Mouse (Mus musculus) T-cell, adult 2 months (primary cell): Measurements from ENCODE around the gene Atp8b3.

Experiments used
- DNase-seq: peaks from one replicate; pipeline ENCODE4 v3.0.0; 2022; ENCODE audit warnings: low spot score

Gene Atp8b3

DNA sequence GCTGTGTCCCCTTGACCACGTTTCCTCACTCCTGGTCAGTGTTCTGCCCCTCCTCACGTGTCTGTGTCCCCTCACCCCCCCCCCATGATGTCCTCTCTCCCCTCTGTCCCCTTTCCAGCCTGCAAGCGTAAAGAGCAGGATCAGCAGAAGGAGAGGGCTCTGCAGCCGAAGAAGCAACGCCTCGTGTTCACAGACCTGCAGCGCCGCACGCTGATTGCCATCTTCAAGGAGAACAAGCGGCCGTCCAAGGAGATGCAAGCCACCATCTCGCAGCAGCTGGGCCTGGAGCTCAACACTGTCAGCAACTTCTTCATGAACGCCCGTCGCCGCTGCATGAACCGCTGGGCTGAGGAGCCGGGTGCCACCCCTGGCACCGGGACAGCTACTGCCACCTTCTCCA lies 25.2 kb downstream of the Atp8b3 start:
- DNase-seq = no peak

GRCm38 (mm10) chr10:80510273-80510660 lies 28.7 kb downstream of the Atp8b3 start:
- no peak for DNase-seq

GRCm38 (mm10) chr10:80509412-80510272 lies 29.3 kb downstream of the Atp8b3 start:
- peak; percentile 84 for DNase-seq

DNA sequence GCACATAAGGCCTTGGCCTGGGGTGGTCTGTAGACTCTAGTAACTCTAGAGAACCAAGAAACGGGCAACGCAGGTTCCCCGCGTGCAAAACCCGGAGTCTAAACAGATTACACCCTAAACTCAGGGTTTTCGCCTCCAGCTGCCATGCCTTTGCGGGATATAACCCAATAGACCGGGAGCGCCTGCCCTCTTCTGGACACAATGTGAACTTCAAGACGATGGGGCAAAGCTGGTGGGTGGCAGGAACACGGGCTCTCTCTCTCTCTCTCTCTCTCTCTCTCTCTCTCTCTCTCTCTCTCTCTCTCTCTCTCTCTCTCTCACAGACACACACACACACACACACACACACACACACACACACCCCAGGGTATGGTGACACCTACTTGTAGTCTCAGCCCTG lies 32.7 kb downstream of the Atp8b3 start:
- peak; percentile 65 for DNase-seq

- DNase-seq = no peak
These were observed 34.2 kb downstream of the Atp8b3 start for GRCm38 (mm10) chr10:80504724-80505123.

GRCm38 (mm10) chr10:80503599-80504220 lies 35.2 kb downstream of the Atp8b3 start:
- no peak for DNase-seq

GRCm38 (mm10) chr10:80502819-80503314 lies 36.1 kb downstream of the Atp8b3 start:
- no peak for DNase-seq

GRCm38 (mm10) chr10:80502291-80502690 lies 36.6 kb downstream of the Atp8b3 start:
- no peak for DNase-seq

- no peak for DNase-seq
These were observed 42.5 kb downstream of the Atp8b3 start for GRCm38 (mm10) chr10:80496421-80496820.

GRCm38 (mm10) chr10:80495901-80496300 lies 43.0 kb downstream of the Atp8b3 start:
- DNase-seq = peak; percentile 16

DNA sequence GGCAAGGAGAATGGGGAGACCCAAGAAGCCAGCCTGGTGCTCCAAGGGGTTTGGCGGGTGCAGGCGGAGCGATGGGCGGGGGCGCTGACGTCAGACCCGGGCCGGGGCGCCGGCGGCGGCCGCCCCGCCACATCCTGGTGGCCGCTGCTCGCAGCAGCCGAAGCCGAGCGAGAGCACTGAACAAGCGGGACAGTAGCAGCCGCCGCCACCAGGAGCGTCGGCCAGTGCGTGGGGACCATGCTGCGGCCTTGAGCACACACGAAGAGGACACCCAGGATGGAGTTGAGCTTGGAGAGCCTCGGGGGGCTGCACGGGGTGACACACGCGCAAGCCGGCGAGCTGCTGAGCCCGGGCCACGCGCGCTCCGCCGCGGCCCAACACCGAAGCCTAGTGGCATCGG lies 44.2 kb downstream of the Atp8b3 start, which contains the start of gene Onecut3:
Gene Onecut3 (plus strand): TSS at position 104 of the 400 bp plus-strand sequence.
- peak; percentile 65 for DNase-seq

- DNase-seq = no peak
These were observed 48.9 kb downstream of the Atp8b3 start for GRCm38 (mm10) chr10:80490051-80490450.

GRCm38 (mm10) chr10:80486862-80487379 lies 52.0 kb downstream of the Atp8b3 start:
- no peak for DNase-seq

DNA sequence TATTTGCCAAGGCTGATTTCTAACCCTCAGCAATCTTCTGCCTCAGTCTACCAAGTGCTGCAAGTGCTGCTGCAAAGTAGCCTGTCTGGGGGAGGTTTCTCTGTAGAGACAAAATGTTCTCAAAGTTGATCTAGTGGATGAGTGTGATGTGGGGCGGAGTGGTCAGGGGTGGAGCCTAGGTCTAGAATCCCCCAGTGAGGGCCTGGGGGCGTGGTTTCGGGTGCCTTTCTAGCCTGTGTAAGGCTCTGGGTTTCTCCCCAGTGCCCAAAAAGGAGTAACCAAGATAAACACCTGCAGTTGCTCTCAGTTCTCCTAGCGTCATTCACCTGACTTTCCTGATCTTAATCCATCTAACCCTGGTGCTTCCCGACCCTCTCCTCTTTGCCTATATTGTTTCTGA lies 57.9 kb downstream of the Atp8b3 start:
- no peak for DNase-seq

DNA sequence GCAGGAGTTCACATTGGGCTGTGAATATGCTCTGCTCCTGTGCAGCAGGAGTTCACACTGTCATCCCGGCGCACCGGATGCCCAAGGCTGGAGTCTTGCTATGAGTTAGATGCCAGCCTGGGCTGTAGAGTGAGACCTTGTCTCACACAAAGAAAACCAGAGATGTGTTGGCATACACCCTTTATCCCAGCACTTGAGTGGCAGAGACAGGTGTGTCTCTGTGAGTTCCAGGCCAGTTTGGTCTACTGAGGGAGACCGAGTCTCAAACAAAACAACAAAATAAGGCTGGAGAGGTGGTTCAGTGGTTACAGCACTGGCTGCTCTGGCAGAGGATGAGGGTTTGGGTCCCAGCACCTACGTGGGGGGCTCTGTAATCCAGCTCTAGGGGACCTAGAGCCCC lies 60.4 kb downstream of the Atp8b3 start:
- no peak for DNase-seq

DNA sequence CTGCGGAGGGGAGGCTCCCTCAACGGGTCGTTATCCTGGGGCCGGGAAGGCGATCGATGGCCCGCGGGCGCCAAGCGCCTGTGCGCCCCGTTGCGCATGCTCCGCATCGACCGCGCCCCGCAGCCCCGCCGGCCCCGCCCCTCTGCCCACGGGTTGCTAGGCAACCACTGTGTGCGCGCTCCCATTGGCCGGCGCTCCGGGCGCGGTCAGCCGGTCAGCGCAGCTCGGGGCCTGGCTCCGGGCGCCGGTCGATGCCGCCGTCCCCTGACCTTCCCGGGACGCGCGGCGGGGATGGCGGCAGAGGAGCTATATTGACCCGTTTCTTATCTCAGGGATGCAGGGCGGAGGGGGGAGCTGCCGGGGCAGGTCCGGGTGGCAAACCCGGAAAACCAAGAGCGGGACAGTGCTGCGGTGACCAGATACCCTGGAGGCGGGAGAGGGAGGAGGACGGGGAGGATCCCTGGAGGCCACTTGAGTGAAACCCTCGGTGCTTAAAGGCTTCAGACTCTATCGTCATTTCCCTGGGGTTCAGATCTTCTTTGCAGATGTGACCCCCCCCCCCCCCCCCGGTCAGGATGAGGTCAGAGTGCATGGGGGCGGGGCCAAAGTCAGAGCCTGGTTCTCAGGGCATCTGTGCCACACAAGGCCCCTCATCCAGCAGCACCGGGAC lies 63.5 kb downstream of the Atp8b3 start:
- DNase-seq = peak; percentile 77
